Mouse (Mus musculus): ENCODE data around the gene Kcnh7. TPM values are rescaled to one million over a fixed set of nuclear protein-coding genes. Genes with fewer than 3 reads are reported as not detected.

Kcnh7 gene
- not detected for total RNA-seq (2023)

DNA sequence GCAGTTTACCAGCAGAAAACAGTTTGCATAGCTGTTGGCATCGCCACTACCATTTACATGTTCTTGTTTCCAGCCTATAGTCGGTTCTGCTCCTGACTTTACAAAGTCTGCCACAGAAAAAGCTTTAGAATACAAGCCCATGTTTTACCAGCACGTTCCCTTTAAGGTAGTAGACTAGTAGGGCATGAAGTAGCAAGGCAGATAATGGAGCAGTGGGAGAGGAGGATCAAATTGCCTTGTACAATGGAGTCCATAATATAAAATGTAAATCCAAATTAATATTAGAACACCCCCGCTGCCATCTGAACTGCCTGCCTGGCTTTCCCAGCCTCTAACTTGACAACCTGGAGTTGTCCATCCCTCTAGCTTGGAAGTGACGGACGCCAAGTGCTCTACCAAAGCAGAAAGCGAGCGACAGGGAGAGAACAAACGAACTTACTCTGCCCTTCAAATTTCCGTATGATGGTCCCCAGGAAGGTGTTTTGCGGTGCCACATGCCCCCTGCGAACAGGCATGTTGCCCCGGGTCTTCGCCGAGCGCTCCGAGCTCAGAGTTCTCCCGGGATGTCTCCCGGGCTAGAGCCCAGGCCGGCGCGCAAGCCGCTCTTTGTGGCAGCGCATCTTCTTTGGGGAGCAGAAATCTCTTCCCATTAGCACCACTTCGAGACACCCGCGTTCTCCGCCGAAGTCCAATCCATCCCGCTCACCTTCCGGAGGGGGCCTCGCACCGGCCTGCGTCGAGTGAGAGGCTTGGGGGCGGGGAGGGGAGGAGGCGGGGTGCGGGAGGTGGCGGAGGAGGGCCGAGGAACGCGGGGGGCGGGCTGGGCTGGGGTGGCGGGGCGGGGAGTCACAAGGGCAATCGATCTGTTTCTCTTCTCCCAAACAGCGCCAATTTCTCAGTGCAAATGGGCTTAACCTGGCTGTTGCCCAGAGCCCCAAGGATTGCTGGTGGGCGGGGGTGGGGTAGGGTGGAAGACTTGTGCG lies at the start of gene Kcnh7:
TSS of gene Kcnh7 (minus strand) at position 725 of the 983 bp plus-strand sequence.

GRCm38 (mm10) chr2:62664135-62664670 lies 519.9 kb downstream of the Kcnh7 start, which contains the start of gene Gca:
Gene Gca, plus strand, starts transcription at chr2:62664285.

GRCm38 (mm10) chr2:62646014-62646645 lies 538.0 kb downstream of the Kcnh7 start, which contains the start of gene Ifih1:
Gene Ifih1, minus strand, starts transcription at chr2:62646255.

